Mouse (Mus musculus) forebrain, embryonic 13.5 days (tissue): ENCODE data around the gene Cilp2. TPM values are rescaled to one million over a fixed set of nuclear protein-coding genes. Genes with fewer than 3 reads are reported as not detected.

Experiments used
- ATAC-seq: fragments of 200-750 bp; cut with Nextera tagmentation; 2 replicates; pipeline ENCODE4 v1.8.0; 2017
- H3K27ac ChIP-seq: fragments of 300-500 bp; sonication (generic); 2 replicates; pipeline ENCODE4 v1.5.1; 2015; ENCODE audit warnings: inconsistent platforms, mild to moderate bottlenecking, moderate library complexity
- H3K27me3 ChIP-seq: fragments of 300-500 bp; sonication (generic); 2 replicates; pipeline ENCODE4 v1.6.1; 2015; ENCODE audit warnings: mild to moderate bottlenecking, inconsistent platforms
- H3K36me3 ChIP-seq: fragments of 300-500 bp; sonication (generic); 2 replicates; pipeline ENCODE4 v1.6.1; 2015; ENCODE audit warnings: mild to moderate bottlenecking, inconsistent platforms; ENCODE audit not compliant: poor library complexity, severe bottlenecking
- H3K4me1 ChIP-seq: fragments of 300-500 bp; sonication (generic); 2 replicates; pipeline ENCODE4 v1.6.1; 2015; ENCODE audit warnings: inconsistent platforms
- H3K4me2 ChIP-seq: fragments of 300-500 bp; sonication (generic); 2 replicates; pipeline ENCODE4 v1.6.1; 2015; ENCODE audit warnings: inconsistent platforms, mild to moderate bottlenecking, moderate library complexity
- H3K4me3 ChIP-seq: fragments of 300-500 bp; sonication (generic); 2 replicates; pipeline ENCODE4 v1.5.1; 2015; ENCODE audit warnings: mild to moderate bottlenecking, inconsistent platforms
- H3K9ac ChIP-seq: fragments of 300-500 bp; sonication (generic); 2 replicates; pipeline ENCODE4 v1.6.1; 2015; ENCODE audit warnings: mild to moderate bottlenecking, inconsistent platforms
- H3K9me3 ChIP-seq: fragments of 300-500 bp; sonication (generic); replicated peaks from 2 replicates; pipeline ENCODE4 v1.6.1; 2016; ENCODE audit warnings: inconsistent platforms
- WGBS: fragments of 180-500 bp; shearing (Covaris S2); methylation state at CpG from one replicate; pipeline ENCODE4 v1.1.7; 2015; 5-methylcytosine and 5-hydroxymethylcytosine counted together
- polyA plus RNA-seq: library from polyadenylated mRNA; unstranded; fragments of >200 nt; fragmentation: Nextera tagmentation; extraction: Ambion mirVana; gene quantifications from 2 replicates; pipeline ENCODE4 v1.2.1, GENCODE M21; 2015

The Cilp2 gene
- 1.1 and 1.3 TPM in 2 replicates for polyA plus RNA-seq

DNA sequence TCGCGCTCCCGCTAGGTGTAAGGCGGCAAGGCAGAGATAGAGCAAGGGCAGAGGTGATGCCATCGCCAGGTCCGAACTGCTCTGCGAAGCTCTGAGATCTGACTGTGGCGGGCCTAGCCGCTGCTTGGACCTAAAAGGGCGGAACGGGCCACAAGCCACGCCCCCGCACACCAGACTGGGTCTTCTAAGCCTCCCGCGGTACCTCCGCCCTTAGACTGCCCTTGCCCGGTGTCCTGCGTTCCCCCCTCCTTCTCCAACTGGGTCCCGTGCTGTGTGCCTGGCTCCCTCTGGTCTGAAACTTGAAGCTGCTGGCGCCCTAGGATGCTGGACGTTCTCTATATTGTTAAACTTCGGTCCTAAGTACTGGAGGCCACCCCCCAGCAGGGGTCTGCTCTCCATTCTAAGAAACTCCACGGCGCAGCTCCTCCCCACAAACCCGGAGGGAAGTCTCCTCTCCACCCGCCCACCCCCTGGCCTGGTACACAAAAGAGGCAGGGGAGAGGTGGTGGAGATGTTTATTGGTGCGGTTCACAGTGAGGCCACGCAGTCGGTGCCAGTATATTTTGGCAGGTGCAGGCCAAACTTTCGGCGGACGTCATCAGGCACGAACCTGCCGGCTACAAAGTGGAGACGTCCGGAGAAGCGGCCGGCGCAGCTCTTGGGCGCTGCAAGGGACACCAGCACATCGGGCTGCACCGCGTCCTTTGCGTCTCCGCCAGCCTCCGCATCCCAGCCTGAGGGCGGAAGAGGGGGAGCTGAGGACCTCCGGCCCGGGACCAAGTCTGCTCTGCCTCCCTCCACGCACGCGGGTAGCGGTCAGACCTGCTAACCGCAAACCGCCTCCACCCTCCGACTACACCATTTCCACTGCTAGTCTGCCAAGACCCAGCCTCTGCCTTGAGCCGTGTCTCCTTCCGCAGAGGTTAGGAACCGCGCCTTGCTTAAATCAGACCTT lies at the start of gene Cilp2:
TSS of gene Cilp2 (minus strand) at position 399 of the 955 bp plus-strand sequence.
- H3K4me1 ChIP-seq, result peaks cover 45% of the 10 kb centered on the region
- H3K4me2 ChIP-seq, result peak within 1 kb of the TSS; percentile 53
- H3K4me3 ChIP-seq, result peak within 1 kb of the TSS; percentile 23
- H3K9ac ChIP-seq, result peak within 1 kb of the TSS; percentile 54
- H3K9me3 ChIP-seq, result no peaks in the 10 kb centered on the region
- H3K27ac ChIP-seq, result no peak within 1 kb of the TSS
- under 1% methylated on average over 58 of the region's 60 CpGs for WGBS
- peak; percentile 6; the same call in 1 of the 2 replicates for ATAC-seq
- peaks cover 7% of the 10 kb centered on the region; the same call in 1 of the 2 replicates for H3K36me3 ChIP-seq
- peaks cover 84% of the 10 kb centered on the region for H3K27me3 ChIP-seq

- WGBS, result 59% methylated on average over 7 of the region's 7 CpGs
- Histone ChIP-seq H3K4me3 (no peak overlapping the region), H3K27me3 (no peaks in the 10 kb centered on the region), H3K4me1 (peaks cover 14% of the 10 kb centered on the region), H3K4me2 (no peak overlapping the region), H3K9ac (peak overlapping the region; percentile 16; the same call in 1 of the 2 replicates), H3K27ac (peak overlapping the region; percentile 35; the same call in 1 of the 2 replicates), H3K9me3 (no peaks in the 10 kb centered on the region), H3K36me3 (peaks cover 29% of the 10 kb centered on the region)
- ATAC-seq, result peak; percentile 53; the same call in 1 of the 2 replicates
Measured at GRCm38 (mm10) chr8:69936050-69936794, 48.7 kb upstream of the Cilp2 start.

GRCm38 (mm10) chr8:69935431-69935830 lies 47.9 kb upstream of the Cilp2 start:
- H3K9me3 ChIP-seq, result no peaks in the 10 kb centered on the region
- H3K36me3 ChIP-seq, result peaks cover 29% of the 10 kb centered on the region
- H3K4me3 ChIP-seq, result no peak overlapping the region
- H3K27me3 ChIP-seq, result no peaks in the 10 kb centered on the region
- WGBS, result 92% methylated on average over 3 of the region's 3 CpGs
- H3K9ac ChIP-seq, result no peak overlapping the region
- no peak for ATAC-seq
- H3K27ac ChIP-seq, result no peak overlapping the region
- H3K4me1 ChIP-seq, result peaks cover 14% of the 10 kb centered on the region
- H3K4me2 ChIP-seq, result no peak overlapping the region

- H3K9ac ChIP-seq, result no peak overlapping the region
- H3K27ac ChIP-seq, result no peak overlapping the region
- H3K4me2 ChIP-seq, result no peak overlapping the region
- no peak overlapping the region for H3K4me3 ChIP-seq
- H3K4me1 ChIP-seq, result peaks cover 14% of the 10 kb centered on the region
- 92% methylated on average over 5 of the region's 5 CpGs for WGBS
- no peaks in the 10 kb centered on the region for H3K9me3 ChIP-seq
- peaks cover 29% of the 10 kb centered on the region for H3K36me3 ChIP-seq
- no peaks in the 10 kb centered on the region for H3K27me3 ChIP-seq
- ATAC-seq, result no peak
Measured at GRCm38 (mm10) chr8:69934582-69934981, 47.1 kb upstream of the Cilp2 start.

- Histone ChIP-seq H3K9ac (no peak overlapping the region), H3K9me3 (no peaks in the 10 kb centered on the region), H3K36me3 (peaks cover 29% of the 10 kb centered on the region), H3K27ac (no peak overlapping the region), H3K4me1 (peaks cover 14% of the 10 kb centered on the region), H3K27me3 (no peaks in the 10 kb centered on the region), H3K4me2 (no peak overlapping the region), H3K4me3 (no peak overlapping the region)
- ATAC-seq, result no peak
- WGBS, result 92% methylated on average over 2 of the region's 2 CpGs
Measured at GRCm38 (mm10) chr8:69933811-69934210, 46.3 kb upstream of the Cilp2 start.

GRCm38 (mm10) chr8:69926901-69927300 lies 39.4 kb upstream of the Cilp2 start:
- Histone ChIP-seq H3K4me1 (no peaks in the 10 kb centered on the region), H3K27ac (no peak overlapping the region), H3K4me3 (no peak overlapping the region), H3K9ac (no peak overlapping the region), H3K36me3 (0 out of 2 replicates have a peak, but pooled peaks cover 12% of the 10 kb centered on the region), H3K4me2 (no peak overlapping the region), H3K27me3 (no peaks in the 10 kb centered on the region), H3K9me3 (no peaks in the 10 kb centered on the region)
- no peak for ATAC-seq

GRCm38 (mm10) chr8:69923986-69924385 lies 36.5 kb upstream of the Cilp2 start:
- no peak for ATAC-seq
- H3K4me1 ChIP-seq, result peaks cover 20% of the 10 kb centered on the region
- H3K36me3 ChIP-seq, result 0 out of 2 replicates have a peak, but pooled peaks cover 12% of the 10 kb centered on the region
- no peak overlapping the region for H3K4me3 ChIP-seq
- no peak overlapping the region for H3K27ac ChIP-seq
- 85% methylated on average over 1 of the region's 1 CpGs for WGBS
- H3K27me3 ChIP-seq, result no peaks in the 10 kb centered on the region
- H3K4me2 ChIP-seq, result no peak overlapping the region
- no peaks in the 10 kb centered on the region for H3K9me3 ChIP-seq
- no peak overlapping the region for H3K9ac ChIP-seq

DNA sequence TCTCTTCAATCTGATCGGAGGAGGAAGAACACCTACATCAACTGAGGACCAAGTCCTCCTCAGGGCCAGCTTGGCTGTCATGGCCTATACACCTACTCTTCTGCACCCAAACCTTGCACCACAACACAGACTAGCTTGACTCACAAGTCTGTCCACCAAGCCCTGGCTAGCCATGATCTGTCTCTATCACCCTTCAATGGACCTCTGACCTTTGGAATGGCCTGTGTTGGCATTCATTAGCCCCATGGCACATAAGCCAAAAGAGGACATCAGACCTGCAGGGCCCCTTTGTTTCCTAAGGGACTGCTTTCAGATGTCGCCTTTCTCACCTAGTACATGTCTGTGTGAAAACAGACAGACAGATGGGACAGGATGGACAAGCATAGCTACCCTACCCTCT lies 33.7 kb upstream of the Cilp2 start:
- no peaks in the 10 kb centered on the region for H3K9me3 ChIP-seq
- no peak overlapping the region for H3K4me3 ChIP-seq
- no peak overlapping the region for H3K4me2 ChIP-seq
- H3K27ac ChIP-seq, result peak overlapping the region; percentile 55
- WGBS, result 86% methylated on average over 2 of the region's 2 CpGs
- peaks cover 19% of the 10 kb centered on the region for H3K36me3 ChIP-seq
- peak overlapping the region; percentile 31 for H3K9ac ChIP-seq
- H3K27me3 ChIP-seq, result no peaks in the 10 kb centered on the region
- H3K4me1 ChIP-seq, result peaks cover 20% of the 10 kb centered on the region
- no peak for ATAC-seq

- Histone ChIP-seq H3K27me3 (no peaks in the 10 kb centered on the region), H3K4me3 (no peak overlapping the region), H3K27ac (peak overlapping the region; percentile 55), H3K4me2 (peak overlapping the region; percentile 35), H3K36me3 (peaks cover 30% of the 10 kb centered on the region), H3K9me3 (no peaks in the 10 kb centered on the region), H3K4me1 (peaks cover 20% of the 10 kb centered on the region), H3K9ac (peak overlapping the region; percentile 31)
- 52% methylated on average over 11 of the region's 11 CpGs for WGBS
- peak; percentile 75 for ATAC-seq
Measured at GRCm38 (mm10) chr8:69919876-69920662, 32.6 kb upstream of the Cilp2 start.

GRCm38 (mm10) chr8:69919010-69919409 lies 31.5 kb upstream of the Cilp2 start:
- no peak overlapping the region for H3K4me3 ChIP-seq
- H3K36me3 ChIP-seq, result peaks cover 41% of the 10 kb centered on the region
- H3K9me3 ChIP-seq, result no peaks in the 10 kb centered on the region
- no peak overlapping the region for H3K27ac ChIP-seq
- no peak overlapping the region for H3K9ac ChIP-seq
- H3K4me1 ChIP-seq, result peaks cover 20% of the 10 kb centered on the region
- 81% methylated on average over 1 of the region's 1 CpGs for WGBS
- H3K4me2 ChIP-seq, result no peak overlapping the region
- H3K27me3 ChIP-seq, result no peaks in the 10 kb centered on the region
- peak; percentile 70 for ATAC-seq

DNA sequence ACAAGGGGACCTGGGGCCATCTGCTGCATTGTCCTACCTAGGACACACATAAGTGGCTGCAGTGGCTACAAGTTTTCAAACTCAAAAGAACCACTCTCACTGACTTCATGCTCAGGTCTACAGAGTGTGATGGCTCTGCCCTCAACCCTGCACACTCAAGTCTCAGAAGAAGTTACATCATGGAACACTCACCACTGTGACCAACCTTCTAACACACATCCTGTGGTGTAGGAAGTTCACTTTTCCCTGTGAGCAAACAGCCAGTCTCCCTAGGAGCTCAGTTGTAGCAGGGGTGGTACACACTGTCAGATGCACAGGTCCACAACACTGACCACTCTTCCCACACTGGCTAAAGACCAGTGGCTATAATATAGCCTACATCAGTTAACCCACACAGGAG lies 31.0 kb upstream of the Cilp2 start:
- no peaks in the 10 kb centered on the region for H3K27me3 ChIP-seq
- H3K4me3 ChIP-seq, result no peak overlapping the region
- H3K9me3 ChIP-seq, result no peaks in the 10 kb centered on the region
- no peak overlapping the region for H3K9ac ChIP-seq
- no peak overlapping the region for H3K27ac ChIP-seq
- ATAC-seq, result 0 out of 2 replicates have a peak, but pooled peaks have one; percentile 2
- H3K4me1 ChIP-seq, result peaks cover 20% of the 10 kb centered on the region
- H3K4me2 ChIP-seq, result no peak overlapping the region
- H3K36me3 ChIP-seq, result peaks cover 42% of the 10 kb centered on the region
